Mouse (Mus musculus) cortical plate, adult 2 months (tissue): ENCODE measurements around the gene Vmp1.

Experiments used
- CTCF ChIP-seq: fragments of 200-500 bp; IDR thresholded peaks from 2 replicates; pipeline ENCODE4 v1.5.1; 2011; ENCODE audit warnings: mild to moderate bottlenecking, control low read depth, low read length; ENCODE audit not compliant: insufficient read depth; ENCODE audit errors: extremely low read depth
- POLR2A ChIP-seq: fragments of 200-500 bp; IDR thresholded peaks from 2 replicates; pipeline ENCODE4 v1.6.1; 2011; ENCODE audit warnings: mild to moderate bottlenecking, low read length, control low read depth; ENCODE audit not compliant: insufficient read depth; ENCODE audit errors: extremely low read depth

DNA sequence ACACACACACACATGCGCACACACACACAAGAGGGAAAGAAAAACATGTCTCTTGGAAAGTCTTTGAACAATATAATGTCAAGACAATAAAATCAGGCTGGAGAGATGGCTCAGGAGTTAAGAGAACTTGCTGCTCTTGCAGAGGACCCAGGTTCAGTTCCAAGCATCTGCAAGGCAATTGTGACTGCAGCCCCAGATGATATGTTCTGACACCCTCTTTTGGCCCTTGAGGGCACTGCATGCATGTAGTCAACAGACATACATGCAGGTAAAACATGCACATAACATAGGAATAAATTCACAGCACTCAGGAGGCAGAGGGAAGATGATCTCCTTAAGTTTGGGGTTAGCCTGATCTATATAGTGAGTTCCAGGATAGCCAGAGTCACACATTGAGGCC lies 136.2 kb downstream of the Vmp1 start:
- TF ChIP-seq CTCF: no peak
- TF ChIP-seq POLR2A: no peak
